Mouse (Mus musculus) kidney, postnatal 36 days (tissue): ENCODE data around the gene Defa22.
"Not testable (repeated sequence)": the region's sequence is repeated elsewhere in the genome, so short reads cannot be mapped to it uniquely, and the experiment has no call there.

Experiments
- DNase-seq, 2 experiments: peaks; one replicate each; pipeline ENCODE4 v3.0.0; 2021 to 2022; ENCODE audit warnings: mixed read lengths in 2 of 2

Gene Defa22

GRCm38 (mm10) chr8:21161977-21162376 lies at the start of gene Defa22:
Defa22 (plus strand) TSS chr8:21162277.
- not testable (repeated sequence) for DNase-seq

GRCm38 (mm10) chr8:21134342-21134741 lies 27.7 kb upstream of the Defa22 start, which contains the start of gene Defa30:
Defa30 (plus strand) TSS chr8:21134642.
- not testable (repeated sequence) for DNase-seq

- DNase-seq: not testable (repeated sequence)
Measured at GRCm38 (mm10) chr8:21191314-21191713, 29.2 kb downstream of the Defa22 start, which contains the start of gene Defa31. Defa31 (plus strand) TSS chr8:21191614.

- DNase-seq: not testable (repeated sequence)
Measured at GRCm38 (mm10) chr8:21201261-21201660, 39.2 kb downstream of the Defa22 start, which contains the start of gene Gm15293. Gm15293 (plus strand) TSS chr8:21201561.
